Mouse (Mus musculus) ES-Bruce4 (cell line): ENCODE data around the gene Fgf23.

Experiments used
- CTCF ChIP-seq: IDR thresholded peaks from one replicate; pipeline ENCODE4 v1.8.1; 2011; ENCODE audit warnings: low read depth, low read length
- EP300 ChIP-seq: IDR thresholded peaks from 2 replicates; pipeline ENCODE4 v1.6.1; 2011; ENCODE audit warnings: low read depth, low read length; ENCODE audit not compliant: insufficient read depth

DNA sequence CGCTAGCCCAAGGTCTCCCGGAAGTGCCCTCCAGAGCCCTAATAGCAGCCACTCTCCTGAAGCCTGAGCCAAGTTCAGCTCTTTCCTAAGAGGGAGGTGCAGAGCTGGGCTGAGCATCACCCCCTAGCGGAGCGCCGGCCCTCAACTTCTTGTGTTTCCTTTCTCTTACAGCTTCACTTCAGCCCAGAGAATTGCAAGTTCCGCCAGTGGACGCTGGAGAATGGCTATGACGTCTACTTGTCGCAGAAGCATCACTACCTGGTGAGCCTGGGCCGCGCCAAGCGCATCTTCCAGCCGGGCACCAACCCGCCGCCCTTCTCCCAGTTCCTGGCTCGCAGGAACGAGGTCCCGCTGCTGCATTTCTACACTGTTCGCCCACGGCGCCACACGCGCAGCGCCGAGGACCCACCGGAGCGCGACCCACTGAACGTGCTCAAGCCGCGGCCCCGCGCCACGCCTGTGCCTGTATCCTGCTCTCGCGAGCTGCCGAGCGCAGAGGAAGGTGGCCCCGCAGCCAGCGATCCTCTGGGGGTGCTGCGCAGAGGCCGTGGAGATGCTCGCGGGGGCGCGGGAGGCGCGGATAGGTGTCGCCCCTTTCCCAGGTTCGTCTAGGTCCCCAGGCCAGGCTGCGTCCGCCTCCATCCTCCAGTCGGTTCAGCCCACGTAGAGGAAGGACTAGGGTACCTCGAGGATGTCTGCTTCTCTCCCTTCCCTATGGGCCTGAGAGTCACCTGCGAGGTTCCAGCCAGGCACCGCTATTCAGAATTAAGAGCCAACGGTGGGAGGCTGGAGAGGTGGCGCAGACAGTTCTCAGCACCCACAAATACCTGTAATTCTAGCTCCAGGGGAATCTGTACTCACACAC lies 7.4 kb downstream of the Fgf23 start:
- peak; percentile 46 for TF ChIP-seq CTCF
- no peak for TF ChIP-seq EP300
